Mouse (Mus musculus) hindbrain, embryonic 15.5 days (tissue): Measurements from ENCODE around the gene Pbld2. TPM values are rescaled to one million over a fixed set of nuclear protein-coding genes. Genes with fewer than 3 reads are reported as not detected.

Experiments used
- ATAC-seq: fragments of 200-750 bp; cut with Nextera tagmentation; 2 replicates; pipeline ENCODE4 v1.8.0; 2017; ENCODE audit warnings: low read depth, moderate number of reproducible peaks, moderate TSS enrichment; ENCODE audit not compliant: low FRiP score
- H3K27ac ChIP-seq: fragments of 300-500 bp; sonication (generic); replicated peaks from 2 replicates; pipeline ENCODE4 v1.5.1; 2015; ENCODE audit warnings: mild to moderate bottlenecking, inconsistent platforms
- H3K27me3 ChIP-seq: fragments of 300-500 bp; sonication (generic); 2 replicates; pipeline ENCODE4 v1.6.1; 2015; ENCODE audit warnings: control low read depth, inconsistent platforms
- H3K36me3 ChIP-seq: fragments of 300-500 bp; sonication (generic); 2 replicates; pipeline ENCODE4 v1.6.1; 2015; ENCODE audit warnings: control low read depth, inconsistent platforms
- H3K4me1 ChIP-seq: fragments of 300-500 bp; sonication (generic); replicated peaks from 2 replicates; pipeline ENCODE4 v1.6.1; 2015; ENCODE audit warnings: control low read depth, inconsistent platforms
- H3K4me2 ChIP-seq: fragments of 300-500 bp; sonication (generic); 2 replicates; pipeline ENCODE4 v1.6.1; 2015; ENCODE audit warnings: moderate library complexity, mild to moderate bottlenecking, inconsistent platforms
- H3K4me3 ChIP-seq: fragments of 300-500 bp; sonication (generic); 2 replicates; pipeline ENCODE4 v1.5.1; 2015; ENCODE audit warnings: mild to moderate bottlenecking, inconsistent platforms
- H3K9ac ChIP-seq: fragments of 300-500 bp; sonication (generic); 2 replicates; pipeline ENCODE4 v1.6.1; 2015; ENCODE audit warnings: inconsistent platforms
- H3K9me3 ChIP-seq: fragments of 300-500 bp; sonication (generic); 2 replicates; pipeline ENCODE4 v1.6.1; 2016; ENCODE audit warnings: control low read depth, inconsistent platforms
- WGBS: fragments of 180-500 bp; shearing (Covaris S2); methylation state at CpG from one replicate; pipeline ENCODE4 v1.1.7; 2015; 5-methylcytosine and 5-hydroxymethylcytosine counted together
- polyA plus RNA-seq: library from polyadenylated mRNA; unstranded; fragments of >200 nt; fragmentation: Nextera tagmentation; extraction: Ambion mirVana; gene quantifications from 2 replicates; pipeline ENCODE4 v1.2.1, GENCODE M21; 2015

The Pbld2 gene
- polyA plus RNA-seq, 1 experiment from 2014 or later = 0.35 TPM

DNA sequence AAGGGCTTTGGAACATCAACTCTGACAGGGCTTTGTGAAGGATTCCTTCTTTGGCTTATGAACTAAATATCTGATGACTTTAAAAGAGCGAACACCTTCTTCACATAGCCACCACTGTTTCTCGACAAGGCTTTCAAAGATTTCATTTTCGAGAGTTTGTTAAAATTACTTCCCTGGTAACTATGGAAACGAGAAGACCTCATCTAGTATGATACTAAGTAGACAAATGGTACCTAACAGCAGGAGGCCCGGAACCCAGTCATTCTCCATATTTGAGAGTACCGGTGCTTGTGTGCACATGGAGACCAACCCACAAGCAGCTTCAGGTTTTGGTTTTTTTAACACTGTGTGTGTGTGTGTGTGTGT, 2.7 kb downstream of the Pbld2 start:
- no peaks in the 10 kb centered on the region for H3K9me3 ChIP-seq
- H3K4me3 ChIP-seq = no peak overlapping the region
- H3K9ac ChIP-seq = no peak overlapping the region
- no peaks in the 10 kb centered on the region for H3K27me3 ChIP-seq
- H3K36me3 ChIP-seq = no peaks in the 10 kb centered on the region
- ATAC-seq = no peak
- peaks cover 38% of the 10 kb centered on the region for H3K4me1 ChIP-seq
- 20% methylated on average over 6 of the region's 6 CpGs for WGBS
- H3K27ac ChIP-seq = peak overlapping the region; percentile 99
- peak overlapping the region; percentile 59 for H3K4me2 ChIP-seq

DNA sequence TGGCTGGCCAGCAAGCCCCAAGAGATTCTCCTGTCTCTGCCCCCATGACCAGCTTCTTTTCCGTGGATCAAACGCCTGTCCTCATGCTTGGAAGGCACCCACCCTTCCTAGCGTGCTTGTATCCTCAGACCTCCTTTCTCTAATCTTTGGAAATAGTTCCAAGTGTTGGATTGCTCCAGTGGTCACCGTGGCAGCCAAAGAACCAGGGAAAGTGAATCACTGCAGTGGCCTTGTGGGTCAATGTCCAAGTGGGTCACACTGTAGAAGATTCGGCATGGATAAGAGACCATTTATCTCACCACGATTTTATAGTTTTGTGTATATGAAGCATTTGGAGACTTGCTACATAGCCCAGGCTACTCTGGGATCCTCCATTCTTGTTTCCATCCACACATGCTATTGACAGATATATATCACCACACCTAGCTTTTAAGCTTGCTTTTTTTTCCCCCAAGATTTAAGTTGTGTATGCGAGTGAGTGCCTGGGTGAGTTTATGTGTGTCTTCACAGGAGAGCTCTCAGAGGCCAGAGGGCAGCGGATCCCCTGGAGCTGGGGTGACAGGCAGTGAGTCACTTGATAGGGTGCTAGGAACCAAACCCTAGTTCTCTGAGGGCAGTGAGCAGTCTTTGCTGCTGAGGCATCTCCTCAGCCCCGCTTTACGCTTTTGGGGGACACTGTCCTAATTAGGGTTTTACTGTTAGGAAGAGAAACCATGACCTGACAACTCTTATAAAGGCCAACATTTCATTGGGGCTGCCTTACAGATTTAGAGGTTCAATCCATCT, 3.5 kb downstream of the Pbld2 start:
- peaks cover 34% of the 10 kb centered on the region for H3K4me1 ChIP-seq
- peak overlapping the region; percentile 99 for H3K27ac ChIP-seq
- no peaks in the 10 kb centered on the region for H3K27me3 ChIP-seq
- no peak overlapping the region for H3K4me2 ChIP-seq
- no peaks in the 10 kb centered on the region for H3K36me3 ChIP-seq
- 81% methylated on average over 10 of the region's 10 CpGs for WGBS
- no peak for ATAC-seq
- H3K9ac ChIP-seq = no peak overlapping the region
- no peak overlapping the region for H3K4me3 ChIP-seq
- no peaks in the 10 kb centered on the region for H3K9me3 ChIP-seq

DNA sequence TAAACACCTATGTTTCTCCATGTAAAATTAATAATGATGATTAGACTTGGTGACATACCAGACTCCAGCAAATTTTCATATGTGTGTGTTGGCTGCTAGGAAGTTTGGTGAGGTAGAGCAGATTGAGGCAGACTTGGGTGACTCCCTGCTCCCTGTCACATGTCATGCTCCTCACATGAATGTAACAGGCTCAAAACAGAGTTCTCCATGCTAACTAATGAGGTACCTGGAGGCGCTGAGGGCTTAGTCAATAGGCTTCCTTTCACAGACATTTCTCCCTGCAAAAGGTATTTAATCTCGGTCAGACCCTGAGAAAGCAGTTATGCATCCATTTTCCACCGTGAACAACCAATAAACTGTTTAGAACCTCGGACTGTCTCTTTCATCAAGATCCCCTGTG, 4.3 kb downstream of the Pbld2 start:
- no peak for ATAC-seq
- Histone ChIP-seq H3K27me3 (no peaks in the 10 kb centered on the region), H3K4me2 (no peak overlapping the region), H3K4me1 (peaks cover 34% of the 10 kb centered on the region), H3K4me3 (no peak overlapping the region), H3K9me3 (no peaks in the 10 kb centered on the region), H3K9ac (no peak overlapping the region), H3K27ac (no peak overlapping the region), H3K36me3 (no peaks in the 10 kb centered on the region)
- WGBS = 41% methylated on average over 4 of the region's 4 CpGs

DNA sequence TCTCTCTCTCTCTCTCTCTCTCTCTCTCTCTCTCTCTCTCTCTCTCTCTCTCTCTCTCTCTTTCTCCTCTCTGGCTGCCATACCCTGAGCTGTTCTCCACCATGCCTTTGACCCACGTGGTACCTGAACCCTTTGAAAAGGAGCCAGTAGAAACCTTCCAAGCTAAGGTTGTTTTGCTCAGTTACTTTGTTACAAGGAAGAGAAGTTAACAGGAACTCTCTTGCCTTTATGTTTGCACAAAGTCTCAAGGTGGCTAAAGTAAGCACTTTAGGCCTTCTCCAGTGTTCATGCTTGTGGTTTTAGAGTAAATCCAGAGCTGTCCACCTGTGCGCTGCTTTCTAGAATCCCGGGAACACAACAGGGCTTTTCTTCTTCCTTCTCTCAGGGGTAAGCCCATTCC, 8.2 kb downstream of the Pbld2 start:
- H3K9me3 ChIP-seq = no peaks in the 10 kb centered on the region
- no peak overlapping the region for H3K9ac ChIP-seq
- H3K27me3 ChIP-seq = no peaks in the 10 kb centered on the region
- no peak for ATAC-seq
- WGBS = 87% methylated on average over 3 of the region's 3 CpGs
- no peaks in the 10 kb centered on the region for H3K36me3 ChIP-seq
- no peak overlapping the region for H3K4me3 ChIP-seq
- no peak overlapping the region for H3K4me2 ChIP-seq
- H3K27ac ChIP-seq = no peak overlapping the region
- peaks cover 11% of the 10 kb centered on the region for H3K4me1 ChIP-seq

DNA sequence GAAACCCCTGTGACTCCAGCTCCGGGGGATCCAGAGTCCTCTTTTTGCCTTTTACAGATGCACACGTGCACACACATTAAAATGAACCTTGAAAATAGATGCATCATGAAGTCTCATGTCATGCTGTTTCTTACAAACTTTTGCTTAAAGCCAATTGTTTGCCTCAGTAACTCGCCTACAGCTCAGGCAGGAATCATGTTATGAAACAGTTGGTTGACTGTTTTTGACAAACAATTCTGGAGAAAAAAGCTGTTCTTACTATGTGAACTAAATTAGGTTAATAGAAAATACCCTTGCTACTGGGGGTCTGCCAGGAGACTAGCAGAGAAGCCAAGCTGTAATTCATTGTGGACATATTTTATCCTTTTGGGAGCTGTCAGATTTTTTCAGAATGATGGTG, 8.8 kb downstream of the Pbld2 start:
- Histone ChIP-seq H3K9me3 (no peaks in the 10 kb centered on the region), H3K36me3 (no peaks in the 10 kb centered on the region), H3K4me3 (no peak overlapping the region), H3K4me2 (no peak overlapping the region), H3K27me3 (no peaks in the 10 kb centered on the region), H3K9ac (no peak overlapping the region), H3K27ac (no peak overlapping the region), H3K4me1 (0 out of 2 replicates have a peak, but pooled peaks cover 7% of the 10 kb centered on the region)
- ATAC-seq = no peak
- WGBS = 58% methylated on average over 3 of the region's 3 CpGs

DNA sequence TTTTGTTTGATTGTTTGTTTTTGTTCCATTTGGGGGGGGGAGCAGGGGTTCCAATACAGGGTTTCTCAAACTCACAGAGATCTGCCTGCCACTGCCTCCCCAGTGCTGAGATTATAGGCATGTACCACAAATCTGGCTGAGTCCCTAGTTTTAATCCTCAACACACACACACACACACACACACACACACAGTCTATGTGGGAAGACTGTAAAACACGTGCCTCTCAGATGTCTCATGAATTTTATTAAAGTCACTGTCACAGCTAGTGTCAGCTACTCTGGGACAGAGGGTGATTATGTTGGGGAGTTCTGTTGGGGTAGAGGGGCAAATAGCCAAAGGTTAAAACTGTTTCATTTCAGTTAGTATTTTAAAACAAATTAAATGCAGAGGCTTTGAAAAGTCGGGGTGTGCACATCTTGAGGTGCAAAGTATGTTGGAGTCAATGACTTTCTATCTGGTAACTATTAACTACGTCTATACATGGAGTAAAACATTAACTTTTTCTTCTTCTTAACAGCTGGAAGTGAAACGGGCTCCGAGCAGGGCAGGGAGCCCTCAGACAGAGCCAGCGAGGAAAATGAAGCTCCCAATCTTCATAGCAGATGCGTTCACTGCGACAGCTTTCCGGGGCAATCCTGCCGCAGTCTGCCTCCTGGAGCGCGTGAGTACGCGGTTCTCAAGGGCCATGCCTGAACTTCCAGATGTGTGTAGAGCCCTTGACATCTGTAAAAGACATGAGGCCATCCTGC, 14.6 kb downstream of the Pbld2 start:
- 63% methylated on average over 14 of the region's 14 CpGs for WGBS
- ATAC-seq = no peak

DNA sequence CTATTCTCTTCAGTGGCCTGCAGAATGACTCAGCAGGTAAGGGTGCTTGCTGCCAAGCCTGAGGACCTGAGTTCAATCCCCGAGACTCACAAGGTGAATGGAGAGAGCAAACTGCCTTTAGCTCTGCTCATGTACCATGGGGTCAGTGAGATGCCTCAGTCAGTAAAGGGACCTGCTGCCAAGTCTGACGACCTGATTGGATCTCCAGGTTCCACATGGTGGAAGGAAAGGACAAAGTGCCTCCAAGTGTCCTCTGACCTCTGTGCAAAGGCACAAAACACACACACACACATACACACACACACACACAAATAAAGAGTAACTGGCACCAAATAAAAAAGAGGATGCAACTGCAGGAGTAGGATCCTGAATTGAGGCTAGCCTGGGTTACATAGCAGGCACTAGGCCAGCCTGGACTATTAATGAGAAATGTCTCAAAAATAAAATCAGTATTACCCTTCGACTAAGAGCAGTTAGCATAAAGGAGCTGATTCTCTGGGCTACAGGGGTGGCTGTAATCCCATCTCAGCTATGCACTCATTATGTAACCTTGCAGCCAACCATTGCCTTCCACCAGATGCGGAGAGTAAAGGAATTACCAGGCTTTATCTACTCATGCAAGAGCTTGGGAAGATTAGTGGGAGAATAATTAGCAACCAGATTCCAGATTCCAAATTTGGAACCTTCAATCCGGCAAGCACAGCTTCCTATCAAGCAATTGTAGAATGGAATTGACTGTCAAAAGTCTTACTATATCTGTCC, 15.9 kb downstream of the Pbld2 start:
- no peaks in the 10 kb centered on the region for H3K9me3 ChIP-seq
- WGBS = 85% methylated on average over 5 of the region's 5 CpGs
- H3K27ac ChIP-seq = no peak overlapping the region
- no peak overlapping the region for H3K4me2 ChIP-seq
- ATAC-seq = no peak
- H3K4me1 ChIP-seq = no peaks in the 10 kb centered on the region
- H3K4me3 ChIP-seq = no peak overlapping the region
- no peaks in the 10 kb centered on the region for H3K27me3 ChIP-seq
- H3K9ac ChIP-seq = no peak overlapping the region
- no peaks in the 10 kb centered on the region for H3K36me3 ChIP-seq

More for the DNA sequence above, 14.6 kb downstream of the Pbld2 start:
- no peaks in the 10 kb centered on the region for H3K36me3 ChIP-seq
- no peak overlapping the region for H3K4me2 ChIP-seq
- no peak overlapping the region for H3K9ac ChIP-seq
- H3K4me1 ChIP-seq = no peaks in the 10 kb centered on the region
- H3K27ac ChIP-seq = no peak overlapping the region
- no peaks in the 10 kb centered on the region for H3K27me3 ChIP-seq
- no peaks in the 10 kb centered on the region for H3K9me3 ChIP-seq
- H3K4me3 ChIP-seq = no peak overlapping the region

DNA sequence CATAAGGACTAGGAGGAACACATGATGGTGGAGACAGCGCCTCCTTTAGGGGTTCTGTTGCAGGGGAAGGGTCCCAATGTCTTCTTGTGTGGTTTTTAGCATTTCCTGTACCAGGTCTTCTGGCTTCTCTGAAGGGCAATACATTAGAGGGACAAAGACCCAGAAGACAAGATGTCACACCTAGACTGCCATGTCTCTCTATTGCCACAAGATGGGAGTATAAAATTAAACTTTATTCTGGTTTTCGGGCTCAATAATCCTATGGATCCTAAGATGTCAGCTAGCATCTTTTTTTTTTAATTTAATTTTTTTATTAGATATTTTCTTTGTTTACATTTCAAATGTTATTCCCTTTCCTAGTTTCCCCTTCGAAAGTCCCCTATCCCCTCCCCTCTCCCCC, 19.0 kb downstream of the Pbld2 start:
- Histone ChIP-seq H3K9me3 (no peaks in the 10 kb centered on the region), H3K4me3 (no peak overlapping the region), H3K9ac (no peak overlapping the region), H3K36me3 (no peaks in the 10 kb centered on the region), H3K4me2 (no peak overlapping the region), H3K4me1 (no peaks in the 10 kb centered on the region), H3K27ac (no peak overlapping the region), H3K27me3 (no peaks in the 10 kb centered on the region)
- 65% methylated on average over 3 of the region's 3 CpGs for WGBS
- ATAC-seq = no peak; the same call in 1 of the 2 replicates

DNA sequence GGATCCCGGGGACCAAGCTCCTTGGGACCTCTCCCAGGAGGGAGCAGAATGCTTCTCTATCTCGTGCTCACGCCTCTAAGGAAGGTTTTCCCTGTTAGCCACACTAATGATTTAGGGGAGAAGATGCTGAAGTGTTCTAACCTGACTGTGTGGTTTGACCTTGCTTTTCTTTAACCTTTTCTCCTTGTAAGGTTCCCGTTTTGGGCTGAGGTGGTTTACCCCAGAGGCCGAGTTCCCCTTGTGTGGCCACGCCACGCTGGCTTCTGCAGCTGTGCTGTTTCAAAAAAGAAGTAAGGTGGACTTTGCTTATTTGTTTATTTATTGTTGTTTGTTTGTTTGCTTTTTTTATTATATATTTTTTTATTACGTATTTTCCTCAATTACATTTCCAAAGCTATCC, 23.6 kb downstream of the Pbld2 start:
- H3K27me3 ChIP-seq = no peaks in the 10 kb centered on the region
- ATAC-seq = no peak
- no peak overlapping the region for H3K9ac ChIP-seq
- H3K36me3 ChIP-seq = no peaks in the 10 kb centered on the region
- no peak overlapping the region for H3K27ac ChIP-seq
- no peaks in the 10 kb centered on the region for H3K4me1 ChIP-seq
- 91% methylated on average over 8 of the region's 8 CpGs for WGBS
- H3K9me3 ChIP-seq = no peaks in the 10 kb centered on the region
- H3K4me3 ChIP-seq = no peak overlapping the region
- no peak overlapping the region for H3K4me2 ChIP-seq

DNA sequence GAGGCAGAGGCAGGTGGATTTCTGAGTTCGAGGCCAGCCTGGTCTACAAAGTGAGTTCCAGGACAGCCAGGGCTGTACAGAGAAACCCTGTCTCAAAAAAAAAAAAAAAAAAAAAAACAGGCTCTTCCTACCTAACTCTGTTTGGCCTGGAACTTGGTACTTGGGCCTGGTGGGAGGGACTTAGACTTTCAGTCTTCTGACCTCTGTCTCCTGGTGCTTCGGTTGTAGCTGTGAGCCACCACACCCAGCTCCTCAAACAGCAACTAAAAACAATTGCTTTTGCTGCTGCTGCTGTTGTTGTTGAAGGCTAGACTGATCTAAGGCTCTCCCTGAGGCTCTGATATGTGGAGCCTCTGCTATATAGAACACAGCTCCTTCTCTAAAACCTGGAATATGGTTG, 25.0 kb downstream of the Pbld2 start:
- H3K27me3 ChIP-seq = no peaks in the 10 kb centered on the region
- H3K4me3 ChIP-seq = no peak overlapping the region
- H3K36me3 ChIP-seq = no peaks in the 10 kb centered on the region
- H3K27ac ChIP-seq = no peak overlapping the region
- H3K4me2 ChIP-seq = no peak overlapping the region
- H3K4me1 ChIP-seq = no peaks in the 10 kb centered on the region
- no peaks in the 10 kb centered on the region for H3K9me3 ChIP-seq
- ATAC-seq = no peak
- no peak overlapping the region for H3K9ac ChIP-seq
- WGBS = 86% methylated on average over 2 of the region's 2 CpGs

DNA sequence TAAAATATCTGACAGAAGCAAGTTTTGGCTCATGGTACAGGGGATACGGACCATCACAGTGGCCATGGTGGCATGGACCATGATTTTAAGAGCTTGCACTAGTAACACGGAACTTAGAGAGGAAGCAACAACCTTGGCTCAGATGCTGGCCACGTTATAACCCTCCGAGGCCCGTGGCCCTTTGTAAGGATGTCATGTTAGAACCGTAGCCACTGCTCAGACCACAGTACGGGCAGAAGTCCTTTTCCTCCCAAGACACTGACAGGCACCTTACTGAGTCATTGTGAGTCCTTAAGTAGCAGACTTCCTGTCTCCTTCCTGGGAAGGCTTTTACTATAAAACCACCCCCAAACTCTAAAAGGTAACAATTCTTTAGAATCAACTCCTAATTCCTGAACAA, 27.2 kb downstream of the Pbld2 start:
- H3K4me3 ChIP-seq = no peak overlapping the region
- no peak overlapping the region for H3K9ac ChIP-seq
- no peak overlapping the region for H3K27ac ChIP-seq
- no peaks in the 10 kb centered on the region for H3K9me3 ChIP-seq
- WGBS = 74% methylated on average over 7 of the region's 7 CpGs
- H3K27me3 ChIP-seq = no peaks in the 10 kb centered on the region
- H3K36me3 ChIP-seq = no peaks in the 10 kb centered on the region
- no peak for ATAC-seq
- H3K4me1 ChIP-seq = no peaks in the 10 kb centered on the region
- no peak overlapping the region for H3K4me2 ChIP-seq

DNA sequence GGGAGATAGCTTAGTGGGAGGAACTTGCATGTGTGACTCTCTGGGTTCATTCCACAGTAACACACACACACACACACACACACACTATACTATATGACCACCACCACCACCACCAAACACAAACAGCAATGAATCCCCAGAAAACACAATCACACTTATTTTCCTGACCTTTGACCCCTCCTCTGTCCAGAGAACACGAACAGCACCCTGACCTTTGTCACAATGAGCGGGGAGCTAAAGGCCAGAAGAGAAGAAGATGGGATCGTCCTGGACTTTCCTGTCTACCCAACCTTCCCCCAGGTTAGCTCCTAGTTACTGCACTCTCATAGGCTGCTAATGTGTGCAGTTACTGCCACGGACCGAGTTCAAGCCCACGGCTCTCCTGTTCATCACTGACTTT, 27.9 kb downstream of the Pbld2 start:
- 87% methylated on average over 6 of the region's 6 CpGs for WGBS
- H3K36me3 ChIP-seq = no peaks in the 10 kb centered on the region
- H3K27me3 ChIP-seq = no peaks in the 10 kb centered on the region
- ATAC-seq = no peak
- H3K9me3 ChIP-seq = no peaks in the 10 kb centered on the region
- H3K9ac ChIP-seq = no peak overlapping the region
- no peak overlapping the region for H3K27ac ChIP-seq
- no peaks in the 10 kb centered on the region for H3K4me1 ChIP-seq
- no peak overlapping the region for H3K4me2 ChIP-seq
- no peak overlapping the region for H3K4me3 ChIP-seq
